Mouse (Mus musculus) lung, postnatal 0 days (tissue): ENCODE results near the gene Ptrhd1. TPM values are rescaled to one million over a fixed set of nuclear protein-coding genes. Genes with fewer than 3 reads are reported as not detected.

Source experiments
- ATAC-seq: fragments of 200-750 bp; cut with Nextera tagmentation; 2 replicates; pipeline ENCODE4 v1.8.0; 2017; ENCODE audit warnings: moderate library complexity
- DNase-seq: peaks from one replicate; pipeline ENCODE4 v3.0.0-alpha.2; 2016; ENCODE audit warnings: low spot score
- H3K27ac ChIP-seq: fragments of 300-500 bp; sonication (generic); 2 replicates; pipeline ENCODE4 v1.5.1; 2014; ENCODE audit warnings: antibody characterized with exemption, mild to moderate bottlenecking, low read length, mixed read lengths
- H3K27me3 ChIP-seq: fragments of 300-500 bp; sonication (generic); replicated peaks from 2 replicates; pipeline ENCODE4 v1.6.1; 2014; ENCODE audit warnings: low read length, mixed read lengths; ENCODE audit not compliant: insufficient read depth
- H3K36me3 ChIP-seq: fragments of 300-500 bp; sonication (generic); 2 replicates; pipeline ENCODE4 v1.6.1; 2014; ENCODE audit warnings: low read length, mixed read lengths; ENCODE audit not compliant: insufficient read depth
- H3K4me1 ChIP-seq: fragments of 300-500 bp; sonication (generic); 2 replicates; pipeline ENCODE4 v1.6.1; 2014; ENCODE audit warnings: antibody characterized with exemption, low read depth, low read length, mixed read lengths; ENCODE audit not compliant: insufficient read depth
- H3K4me2 ChIP-seq: fragments of 300-500 bp; sonication (generic); replicated peaks from 2 replicates; pipeline ENCODE4 v1.6.1; 2014; ENCODE audit warnings: low read depth, mild to moderate bottlenecking, low read length, moderate library complexity, mixed read lengths
- H3K4me3 ChIP-seq: fragments of 300-500 bp; sonication (generic); 2 replicates; pipeline ENCODE4 v1.5.1; 2014; ENCODE audit warnings: low read depth, low read length
- H3K9ac ChIP-seq: fragments of 300-500 bp; sonication (generic); replicated peaks from 2 replicates; pipeline ENCODE4 v1.6.1; 2014; ENCODE audit warnings: low read depth, mild to moderate bottlenecking
- H3K9me3 ChIP-seq: fragments of 300-500 bp; sonication (generic); 2 replicates; pipeline ENCODE4 v1.6.1; 2016; ENCODE audit warnings: low read length, mixed read lengths
- CTCF ChIP-seq: IDR thresholded peaks from 2 replicates; pipeline ENCODE4 v1.5.1; 2016; ENCODE audit warnings: antibody characterized with exemption, mild to moderate bottlenecking
- EP300 ChIP-seq: IDR thresholded peaks from 2 replicates; pipeline ENCODE4 v1.6.1; 2016; ENCODE audit warnings: antibody characterized with exemption, mild to moderate bottlenecking, control low read depth
- WGBS: fragments of 180-500 bp; shearing (Covaris S2); extraction: QIAGEN DNeasy Blood & Tissue Kit; methylation state at CpG from one replicate; pipeline ENCODE4 v1.1.7; 2014; 5-methylcytosine and 5-hydroxymethylcytosine counted together
- polyA plus RNA-seq: library from polyadenylated mRNA; unstranded; fragments of >200 nt; fragmentation: Nextera tagmentation; extraction: Ambion mirVana; gene quantifications from 2 replicates; pipeline ENCODE4 v1.2.1, GENCODE M21; 2015

The Ptrhd1 gene
- polyA plus RNA-seq, 1 experiment from 2014 or later: 6.2 TPM

DNA sequence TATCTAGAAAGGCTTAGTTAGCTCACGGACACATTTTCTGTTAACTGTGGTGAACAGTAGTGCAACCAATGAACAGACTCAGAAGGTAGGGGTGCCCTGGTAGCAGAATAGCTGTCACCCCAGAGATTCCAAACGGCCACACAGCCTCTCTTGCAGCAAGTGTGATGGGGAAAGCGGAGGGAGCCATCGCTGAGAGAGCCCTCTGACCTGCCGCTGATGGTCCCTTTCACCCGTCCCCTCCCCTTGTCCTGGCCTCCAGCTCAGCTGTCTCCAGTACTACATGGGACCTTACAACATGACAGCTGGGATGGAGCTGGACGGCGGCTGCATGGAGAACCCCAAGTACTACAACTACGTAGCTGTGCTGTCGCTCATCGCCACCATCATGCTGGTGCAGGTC, 27.7 kb upstream of the Ptrhd1 start:
- TF ChIP-seq CTCF (no peak), EP300 (no peak)
- H3K9me3 ChIP-seq: no peaks in the 10 kb centered on the region
- no peak overlapping the region for H3K27ac ChIP-seq
- no peak overlapping the region for H3K4me3 ChIP-seq
- H3K4me2 ChIP-seq: no peak overlapping the region
- H3K27me3 ChIP-seq: no peaks in the 10 kb centered on the region
- ATAC-seq: no peak
- no peak for DNase-seq
- 91% methylated on average over 11 of the region's 11 CpGs for WGBS
- no peaks in the 10 kb centered on the region for H3K4me1 ChIP-seq
- no peak overlapping the region for H3K9ac ChIP-seq
- peaks cover 5% of the 10 kb centered on the region; the same call in 1 of the 2 replicates for H3K36me3 ChIP-seq

DNA sequence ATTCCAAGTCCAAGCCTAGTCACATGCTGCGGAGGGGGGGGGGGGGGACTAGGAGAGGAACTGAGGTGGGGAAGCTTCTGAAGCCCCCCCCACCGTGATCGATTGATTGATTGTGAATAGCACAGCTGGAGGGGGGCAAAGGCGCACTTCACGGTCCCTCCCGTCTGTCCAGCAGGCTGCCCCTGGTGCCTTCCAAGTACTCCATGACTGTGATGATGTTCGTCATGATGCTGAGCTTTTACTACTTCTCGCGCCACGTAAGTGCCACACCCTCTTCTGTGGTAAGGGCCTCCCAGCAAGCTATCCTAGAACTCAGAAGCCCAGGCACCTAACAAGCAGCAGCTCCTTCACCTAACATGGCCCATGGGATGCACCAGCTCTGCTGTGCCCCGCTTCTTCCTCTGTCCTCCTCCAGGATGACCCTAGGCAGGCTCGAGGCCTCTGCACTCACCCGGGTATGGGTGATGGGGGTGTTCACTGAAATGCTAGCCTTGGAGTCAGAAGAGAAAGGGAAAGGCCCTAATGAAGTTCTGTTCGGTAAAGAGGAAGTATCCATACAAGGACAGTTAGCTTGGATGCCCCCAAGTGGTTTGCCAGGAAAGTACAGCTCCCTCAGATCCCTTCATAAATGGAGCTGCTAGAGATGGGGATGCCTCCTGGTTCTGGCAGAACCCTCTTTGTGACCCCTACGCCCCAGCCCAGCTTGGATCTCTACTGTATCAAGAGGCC, 25.3 kb upstream of the Ptrhd1 start:
- ATAC-seq: peak; percentile 53
- DNase-seq: peak; percentile 82
- Histone ChIP-seq H3K4me3 (no peak overlapping the region), H3K4me2 (no peak overlapping the region), H3K27me3 (no peaks in the 10 kb centered on the region), H3K9me3 (no peaks in the 10 kb centered on the region), H3K36me3 (peaks cover 5% of the 10 kb centered on the region; the same call in 1 of the 2 replicates), H3K4me1 (no peaks in the 10 kb centered on the region), H3K27ac (no peak overlapping the region), H3K9ac (no peak overlapping the region)
- peak; percentile 80 for TF ChIP-seq CTCF
- no peak for TF ChIP-seq EP300
- 77% methylated on average over 15 of the region's 15 CpGs for WGBS

DNA sequence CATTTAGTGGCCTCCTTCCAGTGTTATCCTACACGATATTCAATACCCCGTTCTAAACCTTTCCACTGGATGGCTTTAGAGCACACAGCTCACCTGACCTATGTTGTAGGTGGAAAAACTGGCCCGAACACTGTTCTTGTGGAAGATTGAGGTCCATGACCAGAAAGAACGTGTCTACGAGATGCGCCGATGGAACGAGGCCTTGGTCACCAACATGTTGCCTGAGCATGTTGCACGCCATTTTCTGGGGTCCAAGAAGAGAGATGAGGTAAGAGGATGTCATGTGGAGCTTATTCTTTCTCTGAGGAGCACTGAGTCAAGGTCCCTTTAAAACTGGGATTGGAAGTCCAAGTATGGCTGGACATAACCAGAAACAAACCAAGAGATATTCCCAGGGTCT, 24.6 kb upstream of the Ptrhd1 start:
- Histone ChIP-seq H3K9ac (no peak overlapping the region), H3K36me3 (peaks cover 8% of the 10 kb centered on the region; the same call in 1 of the 2 replicates), H3K27ac (no peak overlapping the region), H3K4me1 (no peaks in the 10 kb centered on the region), H3K9me3 (no peaks in the 10 kb centered on the region), H3K27me3 (no peaks in the 10 kb centered on the region), H3K4me2 (no peak overlapping the region), H3K4me3 (no peak overlapping the region)
- WGBS: 95% methylated on average over 9 of the region's 9 CpGs
- ATAC-seq: no peak
- TF ChIP-seq CTCF (no peak), EP300 (no peak)
- no peak for DNase-seq

DNA sequence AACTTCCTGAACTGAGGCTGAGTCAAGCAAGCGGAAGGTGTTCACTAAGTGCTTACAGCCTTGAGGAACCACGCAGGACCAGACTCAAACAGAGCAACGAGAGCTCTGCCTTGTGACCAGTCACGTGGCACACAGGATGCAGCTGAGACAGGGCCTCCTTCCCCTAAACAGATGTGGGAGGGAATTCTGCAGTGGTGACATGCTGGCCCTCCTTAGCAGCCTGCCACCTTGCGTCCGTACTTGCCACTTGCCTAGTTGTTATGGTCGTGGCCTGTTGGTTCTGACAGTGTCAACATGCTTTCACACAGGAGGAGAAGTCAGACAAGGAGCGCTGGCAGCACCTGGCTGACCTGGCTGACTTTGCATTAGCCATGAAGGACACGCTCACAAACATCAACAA, 22.7 kb upstream of the Ptrhd1 start:
- Histone ChIP-seq H3K27me3 (no peaks in the 10 kb centered on the region), H3K9me3 (no peaks in the 10 kb centered on the region), H3K9ac (no peak overlapping the region), H3K4me1 (no peaks in the 10 kb centered on the region), H3K36me3 (peaks cover 12% of the 10 kb centered on the region; the same call in 1 of the 2 replicates), H3K4me2 (no peak overlapping the region), H3K4me3 (no peak overlapping the region), H3K27ac (no peak overlapping the region)
- DNase-seq (no peak), ATAC-seq (no peak)
- 77% methylated on average over 9 of the region's 9 CpGs for WGBS
- TF ChIP-seq CTCF: peak; percentile 5; the same call in 1 of the 2 replicates
- TF ChIP-seq EP300: no peak

DNA sequence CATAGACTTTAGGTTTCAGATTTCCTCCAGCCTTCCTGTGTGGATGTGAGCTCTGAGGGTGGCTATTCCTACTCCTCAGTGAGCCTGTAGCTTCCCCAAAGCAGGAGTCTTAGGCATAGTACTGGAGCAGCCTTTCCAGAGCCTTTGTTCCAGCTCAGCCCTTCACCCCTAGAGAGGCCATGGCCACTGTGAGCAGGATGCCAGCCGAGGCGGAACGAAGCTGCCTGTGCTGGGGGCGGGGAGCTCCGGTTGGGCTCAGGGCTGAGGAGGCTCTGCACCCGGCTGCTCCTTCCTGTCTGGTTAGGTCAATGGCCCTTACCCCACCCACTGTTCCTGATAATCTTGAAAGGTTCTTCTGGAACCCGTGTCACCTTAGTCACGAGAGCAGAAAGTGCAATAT, 20.9 kb upstream of the Ptrhd1 start:
- Histone ChIP-seq H3K27ac (no peak overlapping the region), H3K36me3 (peaks cover 20% of the 10 kb centered on the region; the same call in 1 of the 2 replicates), H3K27me3 (no peaks in the 10 kb centered on the region), H3K4me2 (no peak overlapping the region), H3K4me1 (no peaks in the 10 kb centered on the region), H3K9me3 (no peaks in the 10 kb centered on the region), H3K4me3 (no peak overlapping the region), H3K9ac (no peak overlapping the region)
- DNase-seq (peak; percentile 10), ATAC-seq (no peak)
- 57% methylated on average over 8 of the region's 8 CpGs for WGBS
- no peak for TF ChIP-seq EP300
- no peak for TF ChIP-seq CTCF

DNA sequence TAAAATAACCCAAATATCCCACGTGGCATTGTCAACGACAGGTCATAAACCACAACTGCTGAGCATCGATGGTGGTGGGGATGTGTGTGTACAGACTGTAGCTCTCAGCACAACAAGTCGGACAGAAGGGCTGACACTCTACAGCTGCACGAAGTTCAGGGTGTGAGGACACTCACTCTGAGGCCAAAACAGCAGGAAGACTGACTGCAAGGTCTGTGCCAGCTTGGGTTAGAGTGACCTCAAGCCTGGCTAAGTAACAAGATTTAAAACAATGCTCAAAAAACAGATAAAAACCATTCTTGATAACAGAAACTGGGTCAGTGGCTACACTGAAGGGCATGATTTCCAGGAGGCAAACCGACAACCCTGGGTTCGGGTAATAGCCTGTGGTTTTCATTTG, 3.7 kb upstream of the Ptrhd1 start:
- Histone ChIP-seq H3K27ac (no peak overlapping the region), H3K4me2 (no peak overlapping the region), H3K9ac (no peak overlapping the region), H3K4me1 (no peaks in the 10 kb centered on the region; the same call in 1 of the 2 replicates), H3K27me3 (no peaks in the 10 kb centered on the region), H3K4me3 (no peak overlapping the region), H3K36me3 (no peaks in the 10 kb centered on the region; the same call in 1 of the 2 replicates), H3K9me3 (no peaks in the 10 kb centered on the region)
- TF ChIP-seq CTCF: no peak
- no peak for TF ChIP-seq EP300
- 85% methylated on average over 7 of the region's 7 CpGs for whole genome bisulfite sequencing
- ATAC-seq (no peak), DNase-seq (no peak)
